Mouse (Mus musculus): ENCODE results near the gene Setd2. TPM values are rescaled to one million over a fixed set of nuclear protein-coding genes. Genes with fewer than 3 reads are reported as not detected.
A peak's percentile ranks its signal among the peaks of the same experiment; 100 is the strongest.

Gene Setd2
- polyA plus RNA-seq, 1 experiment from 2014 or later = 36.2 TPM

DNA sequence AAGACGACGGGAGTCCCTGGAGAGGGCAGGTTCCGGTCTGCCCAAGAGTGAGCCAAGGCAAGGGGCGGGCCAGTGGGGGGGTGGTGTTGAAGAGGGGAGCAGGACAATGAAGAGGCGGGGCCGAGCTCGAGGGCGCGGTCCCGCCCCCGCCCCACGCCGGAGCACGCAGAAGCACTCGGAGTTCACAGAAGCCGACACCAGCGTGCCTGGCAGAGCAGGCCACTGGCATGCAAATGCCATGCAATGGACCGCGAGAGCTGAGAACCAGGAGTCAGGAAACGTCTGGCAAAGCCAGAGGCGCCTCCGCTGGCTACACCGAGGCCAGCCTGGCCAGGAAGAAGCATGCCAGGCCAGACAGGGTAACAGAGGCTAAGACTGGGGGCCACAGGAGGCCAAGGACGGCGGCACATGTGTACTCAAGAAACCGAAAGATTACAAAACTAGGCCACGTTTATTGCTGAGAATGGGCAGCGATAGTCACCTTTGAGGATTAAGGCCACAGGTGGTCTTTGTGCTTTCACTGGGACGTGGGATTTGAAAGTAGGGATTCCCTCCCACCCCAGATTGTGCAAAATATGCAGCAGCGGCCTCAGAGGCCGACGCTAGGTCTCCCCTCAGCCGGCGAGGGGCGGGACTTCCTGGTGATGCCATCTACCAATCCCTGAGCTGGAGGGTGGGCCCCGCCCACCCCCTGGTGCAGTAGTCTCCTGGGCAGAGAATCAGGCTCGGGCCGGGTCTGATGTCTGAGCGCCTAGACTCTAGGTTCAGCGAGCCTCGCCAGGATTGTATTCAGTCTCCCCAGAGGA lies 92.2 kb downstream of the Setd2 start, which contains the start of gene Nradd:
Gene Nradd (minus strand): TSS at position 92 of the 806 bp plus-strand sequence.
- H3K4me1 ChIP-seq = peaks cover 33% of the 10 kb centered on the region
- peak within 1 kb of the TSS; percentile 52 for H3K4me3 ChIP-seq (replicated peaks)
- H3K9ac ChIP-seq = peak within 1 kb of the TSS; percentile 48
- H3K27me3 ChIP-seq = no peaks in the 10 kb centered on the region
- under 1% methylated on average over 41 of the region's 41 CpGs for WGBS
- peaks cover 56% of the 10 kb centered on the region for H3K36me3 ChIP-seq
- ATAC-seq (replicated peaks; ENCODE audit: low FRiP score) = peak; percentile 93
- peak within 1 kb of the TSS; percentile 85 for H3K4me2 ChIP-seq
- peak within 1 kb of the TSS; percentile 95 for H3K27ac ChIP-seq
- H3K9me3 ChIP-seq (replicated peaks) = no peaks in the 10 kb centered on the region

DNA sequence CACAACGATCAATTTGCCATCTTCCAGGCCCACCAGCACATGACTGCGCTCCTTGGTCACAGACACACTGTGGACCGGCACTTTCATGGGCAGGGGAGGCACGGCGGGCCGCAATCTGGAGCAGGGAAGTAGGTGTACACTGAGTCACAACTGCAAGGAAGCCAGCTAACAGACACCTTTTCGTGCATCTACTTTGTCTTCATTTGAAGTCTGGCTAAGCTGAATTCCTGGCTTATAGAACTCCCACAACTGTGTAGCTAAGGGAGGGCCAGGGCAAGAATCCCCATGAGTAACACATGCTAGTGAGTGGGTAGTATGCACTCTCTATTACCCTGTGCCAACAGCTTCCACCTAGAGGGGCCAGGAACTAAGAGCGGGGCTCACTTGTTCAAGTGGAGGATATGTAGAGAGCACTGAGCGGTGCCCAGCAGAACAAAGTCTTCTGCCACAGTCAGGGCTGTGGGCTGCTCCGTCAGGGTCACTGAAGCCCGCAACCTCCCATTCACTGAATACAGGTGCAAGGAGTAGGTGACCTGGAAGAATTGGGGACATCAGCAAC lies 93.0 kb downstream of the Setd2 start:
- Histone ChIP-seq H3K9me3 (replicated peaks) (no peaks in the 10 kb centered on the region), H3K4me1 (peaks cover 38% of the 10 kb centered on the region), H3K36me3 (peaks cover 48% of the 10 kb centered on the region), H3K9ac (peak overlapping the region; percentile 48), H3K4me3 (replicated peaks) (peak overlapping the region; percentile 52), H3K4me2 (peak overlapping the region; percentile 85), H3K27ac (peak overlapping the region; percentile 95), H3K27me3 (no peaks in the 10 kb centered on the region)
- ATAC-seq (replicated peaks; ENCODE audit: low FRiP score) = no peak
- WGBS = 66% methylated on average over 11 of the region's 11 CpGs

DNA sequence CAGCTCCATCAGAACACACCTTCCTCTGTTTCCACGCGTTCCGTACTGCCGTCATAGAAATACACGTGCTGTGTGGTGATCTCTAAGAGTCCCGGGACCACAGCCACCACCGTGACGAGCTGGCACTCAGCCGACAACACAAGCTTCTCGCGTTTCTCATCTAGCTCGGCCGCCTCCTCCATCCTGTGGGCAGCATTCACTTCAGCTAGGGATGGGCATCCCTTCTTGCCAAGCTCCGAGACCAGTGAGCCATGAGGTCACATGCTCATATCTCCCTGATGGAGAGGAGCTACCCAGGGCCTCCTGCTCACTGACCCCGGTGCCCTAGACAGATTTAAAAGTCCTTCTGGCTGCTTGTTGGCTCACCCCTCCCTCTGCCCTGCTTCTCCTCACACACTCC lies 97.8 kb downstream of the Setd2 start:
- 62% methylated on average over 15 of the region's 15 CpGs for WGBS
- H3K27me3 ChIP-seq = peaks cover 33% of the 10 kb centered on the region
- H3K36me3 ChIP-seq = peaks cover 34% of the 10 kb centered on the region
- H3K4me3 ChIP-seq (replicated peaks) = no peak overlapping the region
- peak; percentile 38; the same call in 1 of the 2 replicates for ATAC-seq (replicated peaks; ENCODE audit: low FRiP score)
- no peak overlapping the region for H3K9ac ChIP-seq
- peaks cover 31% of the 10 kb centered on the region for H3K4me1 ChIP-seq
- H3K9me3 ChIP-seq (replicated peaks) = no peaks in the 10 kb centered on the region
- no peak overlapping the region for H3K4me2 ChIP-seq
- H3K27ac ChIP-seq = no peak overlapping the region

DNA sequence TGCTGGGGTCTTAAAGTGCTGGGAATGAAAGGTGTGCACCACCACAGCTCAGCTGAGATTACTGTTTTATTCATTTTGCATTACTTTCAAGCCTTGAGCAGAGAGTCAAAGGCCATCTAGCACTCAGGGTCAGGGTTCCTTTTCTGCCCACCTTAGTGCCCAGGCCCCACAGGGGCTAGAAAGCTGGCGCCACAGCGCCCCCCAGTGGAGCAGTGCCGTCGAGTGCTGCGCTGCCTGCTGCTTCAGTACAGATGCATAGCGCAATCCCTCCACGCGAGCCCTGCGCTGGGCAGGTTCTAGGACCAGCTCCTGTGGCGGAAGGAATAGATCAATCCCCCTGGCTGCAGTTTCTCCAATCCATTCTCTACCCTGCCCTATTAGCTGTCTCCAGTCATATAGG lies 98.8 kb downstream of the Setd2 start:
- Histone ChIP-seq H3K27me3 (peaks cover 37% of the 10 kb centered on the region), H3K27ac (no peak overlapping the region), H3K4me2 (peak overlapping the region; percentile 40), H3K9me3 (replicated peaks) (no peaks in the 10 kb centered on the region), H3K4me1 (peaks cover 26% of the 10 kb centered on the region), H3K9ac (no peak overlapping the region), H3K4me3 (replicated peaks) (no peak overlapping the region), H3K36me3 (peaks cover 35% of the 10 kb centered on the region)
- 32% methylated on average over 10 of the region's 10 CpGs for WGBS
- no peak for ATAC-seq (replicated peaks; ENCODE audit: low FRiP score)

DNA sequence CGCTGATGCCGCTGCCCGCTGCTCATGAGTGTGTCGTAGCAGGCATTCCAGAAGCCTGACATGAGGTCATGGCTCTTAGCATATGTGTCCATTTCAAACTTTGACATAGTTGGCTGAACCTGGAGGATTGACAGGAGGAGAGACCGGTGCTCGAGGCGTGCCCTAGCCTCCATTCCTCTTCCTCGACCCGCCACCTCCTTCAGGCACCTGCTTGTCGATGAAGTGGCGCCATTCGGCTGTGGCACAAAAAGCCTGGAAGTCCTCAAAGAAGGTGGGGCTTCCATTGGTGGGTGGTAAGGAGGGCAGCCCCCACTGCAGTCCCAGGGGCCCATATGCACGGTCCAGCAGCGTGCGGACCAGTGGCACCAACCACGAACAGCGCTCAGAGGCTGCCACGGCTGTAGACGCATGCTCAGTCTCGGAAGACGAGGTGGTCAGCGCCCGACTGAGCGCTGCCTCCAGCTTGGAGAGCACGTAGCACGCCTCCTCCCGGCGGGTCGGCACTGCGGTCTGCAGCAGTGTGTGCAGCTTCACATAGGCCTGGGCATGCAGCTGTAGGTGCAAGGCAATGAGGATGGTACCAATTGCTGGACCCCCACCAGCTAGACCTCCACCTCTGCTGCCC lies 99.4 kb downstream of the Setd2 start:
- no peak overlapping the region for H3K9ac ChIP-seq
- peaks cover 26% of the 10 kb centered on the region for H3K4me1 ChIP-seq
- H3K27ac ChIP-seq = no peak overlapping the region
- H3K9me3 ChIP-seq (replicated peaks) = no peaks in the 10 kb centered on the region
- 25% methylated on average over 30 of the region's 30 CpGs for WGBS
- peak overlapping the region; percentile 40 for H3K4me2 ChIP-seq
- H3K36me3 ChIP-seq = peaks cover 39% of the 10 kb centered on the region
- H3K27me3 ChIP-seq = peaks cover 37% of the 10 kb centered on the region
- H3K4me3 ChIP-seq (replicated peaks) = peak overlapping the region; percentile 17
- ATAC-seq (replicated peaks; ENCODE audit: low FRiP score) = no peak

GRCm38 (mm10) chr9:110632671-110633070 lies 100.3 kb downstream of the Setd2 start:
- Histone ChIP-seq H3K9me3 (replicated peaks) (no peaks in the 10 kb centered on the region), H3K4me2 (no peak overlapping the region), H3K4me3 (replicated peaks) (no peak overlapping the region), H3K4me1 (peaks cover 26% of the 10 kb centered on the region), H3K9ac (no peak overlapping the region), H3K27me3 (peaks cover 37% of the 10 kb centered on the region), H3K36me3 (peaks cover 31% of the 10 kb centered on the region), H3K27ac (no peak overlapping the region)
- no peak for ATAC-seq (replicated peaks; ENCODE audit: low FRiP score)
- 80% methylated on average over 15 of the region's 15 CpGs for WGBS

- ATAC-seq (replicated peaks; ENCODE audit: low FRiP score) = no peak
- WGBS = 70% methylated on average over 17 of the region's 17 CpGs
Observed at GRCm38 (mm10) chr9:110633882-110634281, 101.5 kb downstream of the Setd2 start.

GRCm38 (mm10) chr9:110635225-110635624 lies 102.8 kb downstream of the Setd2 start:
- Histone ChIP-seq H3K9ac (no peak overlapping the region), H3K27ac (no peak overlapping the region), H3K9me3 (replicated peaks) (no peaks in the 10 kb centered on the region), H3K4me3 (replicated peaks) (no peak overlapping the region), H3K4me2 (no peak overlapping the region), H3K27me3 (peaks cover 37% of the 10 kb centered on the region), H3K4me1 (peaks cover 23% of the 10 kb centered on the region), H3K36me3 (peaks cover 36% of the 10 kb centered on the region)
- no peak; the same call in 1 of the 2 replicates for ATAC-seq (replicated peaks; ENCODE audit: low FRiP score)
- WGBS = 7% methylated on average over 19 of the region's 19 CpGs

More at GRCm38 (mm10) chr9:110633882-110634281, 101.5 kb downstream of the Setd2 start:
- H3K4me3 ChIP-seq (replicated peaks) = no peak overlapping the region
- peaks cover 26% of the 10 kb centered on the region for H3K4me1 ChIP-seq
- H3K27ac ChIP-seq = no peak overlapping the region
- H3K4me2 ChIP-seq = no peak overlapping the region
- H3K36me3 ChIP-seq = peaks cover 31% of the 10 kb centered on the region
- peaks cover 37% of the 10 kb centered on the region for H3K27me3 ChIP-seq
- H3K9me3 ChIP-seq (replicated peaks) = no peaks in the 10 kb centered on the region
- H3K9ac ChIP-seq = no peak overlapping the region

- Histone ChIP-seq H3K9me3 (replicated peaks) (no peaks in the 10 kb centered on the region), H3K4me2 (no peak overlapping the region), H3K4me3 (replicated peaks) (no peak overlapping the region), H3K9ac (no peak overlapping the region), H3K27me3 (peaks cover 13% of the 10 kb centered on the region), H3K27ac (no peak overlapping the region), H3K36me3 (peaks cover 28% of the 10 kb centered on the region), H3K4me1 (peaks cover 23% of the 10 kb centered on the region)
- 87% methylated on average over 10 of the region's 10 CpGs for WGBS
- ATAC-seq (replicated peaks; ENCODE audit: low FRiP score) = no peak
Observed at GRCm38 (mm10) chr9:110638611-110639021, 106.2 kb downstream of the Setd2 start.

DNA sequence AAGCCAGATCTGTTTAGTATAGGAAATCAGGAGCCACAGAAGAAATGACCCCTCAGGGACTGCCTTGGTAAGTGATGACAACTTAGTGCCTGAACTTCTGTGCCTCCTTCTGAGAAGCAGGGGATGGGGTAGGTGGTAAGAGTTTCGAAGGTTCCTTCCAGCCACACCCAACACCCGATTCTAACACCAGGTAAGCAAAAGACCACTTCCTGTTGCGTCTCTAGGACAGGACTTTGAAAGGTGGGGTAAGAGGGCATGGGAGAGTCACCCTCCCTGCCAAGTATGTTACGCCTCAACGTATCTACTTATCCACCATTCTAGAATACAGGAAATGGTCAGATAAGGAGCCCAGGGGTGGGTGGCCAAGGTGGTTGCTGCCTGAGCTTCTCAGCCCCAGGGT lies 108.6 kb downstream of the Setd2 start:
- Histone ChIP-seq H3K36me3 (peaks cover 27% of the 10 kb centered on the region), H3K27me3 (no peaks in the 10 kb centered on the region), H3K4me2 (no peak overlapping the region), H3K9me3 (replicated peaks) (no peaks in the 10 kb centered on the region), H3K4me1 (peaks cover 37% of the 10 kb centered on the region), H3K4me3 (replicated peaks) (no peak overlapping the region), H3K27ac (no peak overlapping the region), H3K9ac (no peak overlapping the region)
- ATAC-seq (replicated peaks; ENCODE audit: low FRiP score) = no peak
- 88% methylated on average over 5 of the region's 5 CpGs for WGBS

DNA sequence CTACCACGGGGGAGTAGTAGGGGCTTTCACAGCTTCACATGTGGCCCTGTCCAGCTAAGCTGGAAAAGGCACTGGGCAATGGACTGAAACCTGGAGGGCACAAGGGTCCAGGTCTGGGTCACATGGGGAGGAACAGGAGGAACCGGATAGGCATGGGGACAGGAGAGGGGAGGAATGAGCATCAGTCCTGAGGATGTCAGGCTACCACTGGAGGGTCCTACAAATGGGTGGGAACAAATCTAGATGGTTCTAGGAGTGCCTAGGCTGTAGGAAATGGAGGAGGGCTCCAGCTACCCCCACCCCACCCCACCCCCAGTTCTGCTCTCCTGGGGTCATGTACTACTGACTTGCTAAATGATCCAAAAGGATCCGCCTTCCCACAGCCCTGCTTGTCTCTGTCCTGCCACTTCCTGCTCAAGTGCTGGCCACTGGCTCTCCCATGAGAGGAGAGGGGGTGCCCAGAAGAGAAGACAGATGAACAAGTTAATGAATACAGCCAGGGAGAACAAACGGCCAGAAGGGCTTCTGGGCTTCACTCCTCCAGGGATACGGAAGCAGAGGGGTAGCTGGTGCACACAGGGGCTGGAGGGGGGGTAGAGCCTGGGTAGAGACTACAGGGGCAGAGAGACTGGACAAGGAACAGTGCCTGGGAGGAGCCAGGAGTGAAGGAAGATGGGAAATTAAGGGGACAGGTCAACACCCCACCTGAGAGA lies 110.6 kb downstream of the Setd2 start:
- Histone ChIP-seq H3K27me3 (no peaks in the 10 kb centered on the region), H3K4me2 (no peak overlapping the region), H3K9me3 (replicated peaks) (no peaks in the 10 kb centered on the region), H3K9ac (no peak overlapping the region), H3K36me3 (peaks cover 16% of the 10 kb centered on the region), H3K4me3 (replicated peaks) (no peak overlapping the region), H3K4me1 (peaks cover 37% of the 10 kb centered on the region), H3K27ac (peak overlapping the region; percentile 76)
- ATAC-seq (replicated peaks; ENCODE audit: low FRiP score) = peak; percentile 68
- WGBS = 22% methylated on average over 5 of the region's 5 CpGs
